Comparison of ENCODE assay signal across 7 mouse cellular contexts in the genomic region with DNA sequence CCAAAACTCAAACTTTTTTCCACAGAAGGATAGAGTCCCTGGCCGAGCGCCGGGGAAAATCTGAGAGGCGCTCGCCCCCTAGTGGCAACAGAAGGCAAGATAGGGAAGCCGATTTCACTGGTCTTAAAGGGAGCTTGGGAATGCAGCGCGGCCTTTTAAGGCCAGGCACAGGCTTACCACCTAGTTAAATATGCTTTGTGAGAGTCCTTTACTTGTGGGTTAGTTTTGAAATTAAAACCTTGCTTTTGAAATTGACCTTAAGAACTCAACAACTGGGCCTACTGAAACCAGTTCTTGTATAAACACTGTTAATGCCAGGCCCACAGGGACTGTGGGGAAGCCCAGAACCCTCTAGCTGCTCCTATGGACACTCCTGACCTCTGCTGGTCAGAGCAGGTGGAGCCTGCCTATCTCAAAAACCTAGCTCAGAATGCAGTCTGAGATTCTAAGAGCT. TPM values are rescaled to one million over a fixed set of nuclear protein-coding genes. Genes with fewer than 3 reads are reported as not detected.
DNase-seq lines count a peak whose midpoint lies in the region; ATAC-seq lines count a peak whose summit lies in the region.

No protein-coding gene starts in this region.

- peak overlapping the region; percentile 40 for H3K4me2 ChIP-seq in intestine, embryonic 15.5 days (replicated peaks)

- no peaks in the 10 kb centered on the region for H3K27me3 ChIP-seq in intestine, embryonic 15.5 days (replicated peaks)
- no peaks in the 10 kb centered on the region for H3K27me3 ChIP-seq in midbrain, embryonic 10.5 days (ENCODE audit: low read depth, poor library complexity, severe bottlenecking)

- no peaks in the 10 kb centered on the region for H3K36me3 ChIP-seq in intestine, embryonic 15.5 days
- H3K36me3 ChIP-seq in midbrain, embryonic 10.5 days: no peaks in the 10 kb centered on the region

- WGBS in intestine, embryonic 15.5 days: 1% methylated on average over 8 of the region's 8 CpGs
- WGBS in midbrain, embryonic 10.5 days: 1% methylated on average over 8 of the region's 8 CpGs

- no peak overlapping the region for H3K9ac ChIP-seq in intestine, embryonic 15.5 days

- intact Hi-C loops in gastrocnemius, postnatal 36 days (cut with DNase I): loop anchor here (2.0 kb wide), 1 partner anchor 232 kb away; no protein-coding TSS in a partner anchor
- intact Hi-C loops in left cerebral cortex, postnatal 25 days (cut with DNase I): loop anchor here (1.0 kb wide), 2 partner anchors 231 to 288 kb away; no protein-coding TSS in a partner anchor

- peak; percentile 95 for ATAC-seq in intestine, embryonic 15.5 days

- no peaks in the 10 kb centered on the region for H3K4me1 ChIP-seq in intestine, embryonic 15.5 days (replicated peaks)
- H3K4me1 ChIP-seq in midbrain, embryonic 10.5 days: no peaks in the 10 kb centered on the region

- no peak overlapping the region for H3K4me3 ChIP-seq in intestine, embryonic 15.5 days (replicated peaks)
- H3K4me3 ChIP-seq in midbrain, embryonic 10.5 days: peak overlapping the region; percentile 38

- H3K9me3 ChIP-seq in intestine, embryonic 15.5 days: no peaks in the 10 kb centered on the region
- no peaks in the 10 kb centered on the region for H3K9me3 ChIP-seq in midbrain, embryonic 10.5 days (replicated peaks)

- no peak overlapping the region for H3K27ac ChIP-seq in intestine, embryonic 15.5 days
- H3K27ac ChIP-seq in midbrain, embryonic 10.5 days (replicated peaks): no peak overlapping the region

- peak; percentile 54 for DNase-seq in adrenal gland, adult 8-10 months
- peak; percentile 77 for DNase-seq in embryo, embryonic 11.5 days (ENCODE audit: low read depth, low spot score)
- DNase-seq in gastrocnemius, postnatal 36 days: peak; percentile 52 to 55
- DNase-seq in left cerebral cortex, postnatal 25 days (ENCODE audit: low spot score in 2 of 2): peak; percentile 73 to 77
- DNase-seq in midbrain, embryonic 10.5 days (ENCODE audit: low spot score): peak; percentile 84
- DNase-seq in right cerebral cortex, postnatal 36 days (ENCODE audit: low spot score in 2 of 2): peak; percentile 29 to 47

RNA-seq across cellular contexts. Expression of a gene that starts 20.2 kb away (rescaled TPM):
- 1 to 10 TPM; 1.3 to 2.8 (median 2.1) TPM for total RNA-seq in adrenal gland, adult 8-10 months (2022)
- under 1 TPM; 0.30 to 0.36 TPM for total RNA-seq in gastrocnemius, postnatal 36 days (2021)
- 46.9 and 52.8 TPM in 2 replicates for polyA plus RNA-seq in intestine, embryonic 15.5 days (2015; fragmentation: Nextera tagmentation; extraction: Ambion mirVana)
- 1 to 10 TPM in 1 of 2 experiments, under 1 TPM in 1; 0.73 to 1.0 TPM for total RNA-seq in left cerebral cortex, postnatal 25 days (2021)
- polyA plus RNA-seq in midbrain, embryonic 10.5 days (2016; fragmentation: Nextera tagmentation; extraction: Ambion mirVana): 103 and 112 TPM in 2 replicates
